Mouse (Mus musculus) CH12.LX (cell line): ENCODE results near the gene Chst5.

Source experiments
- BHLHE40 ChIP-seq: IDR thresholded peaks from 2 replicates; pipeline ENCODE4 v1.6.1; 2011; ENCODE audit warnings: mild to moderate bottlenecking, low read depth, low read length, improper control_type of control experiment
- UBTF ChIP-seq: IDR thresholded peaks from 2 replicates; pipeline ENCODE4 v1.6.1; 2012; ENCODE audit warnings: low read depth, mild to moderate bottlenecking, inconsistent platforms, low read length, improper control_type of control experiment, moderate library complexity

GRCm38 (mm10) chr8:111877711-111878110 is 32.5 kb downstream of the Chst5 start:
- TF ChIP-seq BHLHE40, result no peak
- TF ChIP-seq UBTF, result no peak
